Mouse (Mus musculus): ENCODE measurements around the gene S100z. TPM values are rescaled to one million over a fixed set of nuclear protein-coding genes. Genes with fewer than 3 reads are reported as not detected.

Gene S100z
- polyA plus RNA-seq, 1 experiment = not detected

GRCm38 (mm10) chr13:95494812-95495211, 16.3 kb upstream of the S100z start:
- H3K79me2 ChIP-seq (ENCODE audit: control insufficient read depth, insufficient read depth) = no peaks in the 10 kb centered on the region
- no peaks in the 10 kb centered on the region for H3K27me3 ChIP-seq (ENCODE audit: control insufficient read depth, insufficient read depth, insufficient read length)
- TF ChIP-seq CEBPB (IDR thresholded peaks at IDR 0.05; ENCODE audit: insufficient read depth, poor library complexity, severe bottlenecking) (no peak), POLR2A (IDR thresholded peaks at IDR 0.05; ENCODE audit: insufficient read length, low read depth) (no peak), TCF12 (IDR thresholded peaks at IDR 0.05; ENCODE audit: insufficient read depth, poor library complexity, severe bottlenecking) (no peak), TCF3 (IDR thresholded peaks at IDR 0.05; ENCODE audit: insufficient read length, low read depth) (no peak), MYOG (IDR thresholded peaks at IDR 0.05; ENCODE audit: control insufficient read depth in 1 of 3, insufficient read depth in 1 of 3, insufficient read length in 2 of 3, low read depth in 2 of 3) (no peak), E2F4 (IDR thresholded peaks at IDR 0.05; ENCODE audit: insufficient read depth) (no peak), USF1 (IDR thresholded peaks at IDR 0.05; ENCODE audit: low read depth) (no peak), POLR2AphosphoS2 (IDR thresholded peaks at IDR 0.05; ENCODE audit: insufficient read length, low read depth) (no peak)
- no peak overlapping the region for H3K4me3 ChIP-seq
- H3K4me2 ChIP-seq (ENCODE audit: low read depth) = no peak overlapping the region
- H3ac ChIP-seq (ENCODE audit: control insufficient read depth, insufficient read length) = no peak overlapping the region
- H3K36me3 ChIP-seq (ENCODE audit: control insufficient read depth, insufficient read depth) = no peaks in the 10 kb centered on the region

- Histone ChIP-seq H3K27me3 (ENCODE audit: control insufficient read depth, insufficient read depth, insufficient read length) (no peaks in the 10 kb centered on the region), H3ac (ENCODE audit: control insufficient read depth, insufficient read length) (no peak overlapping the region), H3K79me2 (ENCODE audit: control insufficient read depth, insufficient read depth) (no peaks in the 10 kb centered on the region), H3K4me2 (ENCODE audit: low read depth) (no peak overlapping the region), H3K4me3 (no peak overlapping the region), H3K36me3 (ENCODE audit: control insufficient read depth, insufficient read depth) (no peaks in the 10 kb centered on the region)
- TF ChIP-seq E2F4 (IDR thresholded peaks at IDR 0.05; ENCODE audit: insufficient read depth) = no peak
- TF ChIP-seq MYOD1 (IDR thresholded peaks at IDR 0.05; ENCODE audit: control insufficient read depth in 1 of 3, insufficient read length in 2 of 3, low read depth in 2 of 3) = no peak
- TF ChIP-seq MYOG (IDR thresholded peaks at IDR 0.05; ENCODE audit: control insufficient read depth in 1 of 3, insufficient read depth in 1 of 3, insufficient read length in 2 of 3, low read depth in 2 of 3) = no peak
- no peak for TF ChIP-seq POLR2A (IDR thresholded peaks at IDR 0.05; ENCODE audit: insufficient read length, low read depth)
- no peak for TF ChIP-seq CEBPB (IDR thresholded peaks at IDR 0.05; ENCODE audit: insufficient read depth, poor library complexity, severe bottlenecking)
- no peak for TF ChIP-seq SRF (IDR thresholded peaks at IDR 0.05; ENCODE audit: control insufficient read depth, insufficient read length, low read depth)
- TF ChIP-seq MAX (IDR thresholded peaks at IDR 0.05; ENCODE audit: low read depth) = no peak
- TF ChIP-seq TCF12 (IDR thresholded peaks at IDR 0.05; ENCODE audit: insufficient read depth, poor library complexity, severe bottlenecking) = no peak
Observed at GRCm38 (mm10) chr13:95493296-95493695, 14.8 kb upstream of the S100z start.

GRCm38 (mm10) chr13:95491327-95491726, 12.8 kb upstream of the S100z start:
- Histone ChIP-seq H3K79me2 (ENCODE audit: control insufficient read depth, insufficient read depth) (no peaks in the 10 kb centered on the region), H3K27me3 (ENCODE audit: control insufficient read depth, insufficient read depth, insufficient read length) (no peaks in the 10 kb centered on the region), H3K36me3 (ENCODE audit: control insufficient read depth, insufficient read depth) (no peaks in the 10 kb centered on the region), H3K4me2 (ENCODE audit: low read depth) (no peak overlapping the region), H3ac (ENCODE audit: control insufficient read depth, insufficient read length) (no peak overlapping the region), H3K4me3 (no peak overlapping the region)
- TF ChIP-seq TCF3 (IDR thresholded peaks at IDR 0.05; ENCODE audit: insufficient read length, low read depth) = no peak
- TF ChIP-seq POLR2AphosphoS2 (IDR thresholded peaks at IDR 0.05; ENCODE audit: insufficient read length, low read depth) = no peak
- TF ChIP-seq E2F4 (IDR thresholded peaks at IDR 0.05; ENCODE audit: insufficient read depth) = no peak
- no peak for TF ChIP-seq POLR2A (IDR thresholded peaks at IDR 0.05; ENCODE audit: insufficient read length, low read depth)
- no peak for TF ChIP-seq TCF12 (IDR thresholded peaks at IDR 0.05; ENCODE audit: insufficient read depth, poor library complexity, severe bottlenecking)
- no peak for TF ChIP-seq MAX (IDR thresholded peaks at IDR 0.05; ENCODE audit: low read depth)
- TF ChIP-seq SRF (IDR thresholded peaks at IDR 0.05; ENCODE audit: control insufficient read depth, insufficient read length, low read depth) = no peak
- TF ChIP-seq REST (IDR thresholded peaks at IDR 0.05; ENCODE audit: insufficient read depth, insufficient read length) = no peak
- no peak for TF ChIP-seq MYOD1 (IDR thresholded peaks at IDR 0.05; ENCODE audit: control insufficient read depth in 1 of 3, insufficient read length in 2 of 3, low read depth in 2 of 3)
- TF ChIP-seq USF1 (IDR thresholded peaks at IDR 0.05; ENCODE audit: low read depth) = no peak
- no peak for TF ChIP-seq MYOG (IDR thresholded peaks at IDR 0.05; ENCODE audit: control insufficient read depth in 1 of 3, insufficient read depth in 1 of 3, insufficient read length in 2 of 3, low read depth in 2 of 3)
- TF ChIP-seq CEBPB (IDR thresholded peaks at IDR 0.05; ENCODE audit: insufficient read depth, poor library complexity, severe bottlenecking) = no peak

GRCm38 (mm10) chr13:95484664-95485063, 6.1 kb upstream of the S100z start:
- Histone ChIP-seq H3K36me3 (ENCODE audit: control insufficient read depth, insufficient read depth) (no peaks in the 10 kb centered on the region), H3ac (ENCODE audit: control insufficient read depth, insufficient read length) (no peak overlapping the region), H3K4me3 (no peak overlapping the region), H3K4me2 (ENCODE audit: low read depth) (no peak overlapping the region), H3K79me2 (ENCODE audit: control insufficient read depth, insufficient read depth) (no peaks in the 10 kb centered on the region), H3K27me3 (ENCODE audit: control insufficient read depth, insufficient read depth, insufficient read length) (no peaks in the 10 kb centered on the region)
- no peak for TF ChIP-seq TCF3 (IDR thresholded peaks at IDR 0.05; ENCODE audit: insufficient read length, low read depth)
- no peak for TF ChIP-seq USF1 (IDR thresholded peaks at IDR 0.05; ENCODE audit: low read depth)
- no peak for TF ChIP-seq TCF12 (IDR thresholded peaks at IDR 0.05; ENCODE audit: insufficient read depth, poor library complexity, severe bottlenecking)
- TF ChIP-seq REST (IDR thresholded peaks at IDR 0.05; ENCODE audit: insufficient read depth, insufficient read length) = no peak
- no peak for TF ChIP-seq SRF (IDR thresholded peaks at IDR 0.05; ENCODE audit: control insufficient read depth, insufficient read length, low read depth)
- TF ChIP-seq MAX (IDR thresholded peaks at IDR 0.05; ENCODE audit: low read depth) = no peak

- no peak for TF ChIP-seq MAX (IDR thresholded peaks at IDR 0.05; ENCODE audit: low read depth)
- no peak overlapping the region for H3K4me2 ChIP-seq (ENCODE audit: low read depth)
Observed at GRCm38 (mm10) chr13:95481428-95481827, 2.9 kb upstream of the S100z start.

More at GRCm38 (mm10) chr13:95481428-95481827, 2.9 kb upstream of the S100z start:
- H3K27me3 ChIP-seq (ENCODE audit: control insufficient read depth, insufficient read depth, insufficient read length) = no peaks in the 10 kb centered on the region
- H3K36me3 ChIP-seq (ENCODE audit: control insufficient read depth, insufficient read depth) = no peaks in the 10 kb centered on the region
- no peaks in the 10 kb centered on the region for H3K79me2 ChIP-seq (ENCODE audit: control insufficient read depth, insufficient read depth)
- H3ac ChIP-seq (ENCODE audit: control insufficient read depth, insufficient read length) = no peak overlapping the region
- no peak overlapping the region for H3K4me3 ChIP-seq
